Mouse (Mus musculus) retina, postnatal 7 days (tissue): ENCODE results near the gene Ezr.
"Not testable (repeated sequence)": the region's sequence is repeated elsewhere in the genome, so short reads cannot be mapped to it uniquely, and the experiment has no call there.

Experiments
- DNase-seq: peaks from one replicate; pipeline ENCODE4 v3.0.0-alpha.2; 2012; ENCODE audit warnings: low read depth, low spot score

Gene Ezr

GRCm38 (mm10) chr17:6743787-6744239 is 38.8 kb downstream of the Ezr start:
- DNase-seq, result no peak

DNA sequence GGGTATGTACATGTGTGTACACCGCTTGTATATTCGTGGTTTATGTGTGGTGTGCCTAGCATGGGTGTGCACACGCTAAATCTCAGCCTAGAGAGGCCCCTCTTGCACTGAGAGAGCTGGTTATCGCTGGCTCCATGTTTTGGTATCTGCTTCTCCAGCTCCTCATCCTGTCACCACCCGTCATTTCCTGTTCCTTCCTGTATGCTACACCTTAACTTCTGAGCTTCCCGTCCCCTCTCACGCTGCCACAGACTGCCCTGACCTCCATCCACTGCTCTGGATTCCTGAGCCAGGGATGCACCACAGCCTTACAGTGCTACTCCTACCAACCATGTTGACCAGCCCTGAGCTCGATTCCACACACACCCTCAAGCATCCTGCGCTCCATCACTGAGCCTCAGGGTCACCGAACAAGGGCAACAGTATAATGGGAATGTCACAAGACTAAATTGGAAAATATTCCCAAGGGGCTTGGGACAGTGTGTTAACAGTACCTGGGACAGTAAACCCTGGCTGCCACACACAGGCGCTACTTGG is 39.5 kb downstream of the Ezr start:
- no peak for DNase-seq

DNA sequence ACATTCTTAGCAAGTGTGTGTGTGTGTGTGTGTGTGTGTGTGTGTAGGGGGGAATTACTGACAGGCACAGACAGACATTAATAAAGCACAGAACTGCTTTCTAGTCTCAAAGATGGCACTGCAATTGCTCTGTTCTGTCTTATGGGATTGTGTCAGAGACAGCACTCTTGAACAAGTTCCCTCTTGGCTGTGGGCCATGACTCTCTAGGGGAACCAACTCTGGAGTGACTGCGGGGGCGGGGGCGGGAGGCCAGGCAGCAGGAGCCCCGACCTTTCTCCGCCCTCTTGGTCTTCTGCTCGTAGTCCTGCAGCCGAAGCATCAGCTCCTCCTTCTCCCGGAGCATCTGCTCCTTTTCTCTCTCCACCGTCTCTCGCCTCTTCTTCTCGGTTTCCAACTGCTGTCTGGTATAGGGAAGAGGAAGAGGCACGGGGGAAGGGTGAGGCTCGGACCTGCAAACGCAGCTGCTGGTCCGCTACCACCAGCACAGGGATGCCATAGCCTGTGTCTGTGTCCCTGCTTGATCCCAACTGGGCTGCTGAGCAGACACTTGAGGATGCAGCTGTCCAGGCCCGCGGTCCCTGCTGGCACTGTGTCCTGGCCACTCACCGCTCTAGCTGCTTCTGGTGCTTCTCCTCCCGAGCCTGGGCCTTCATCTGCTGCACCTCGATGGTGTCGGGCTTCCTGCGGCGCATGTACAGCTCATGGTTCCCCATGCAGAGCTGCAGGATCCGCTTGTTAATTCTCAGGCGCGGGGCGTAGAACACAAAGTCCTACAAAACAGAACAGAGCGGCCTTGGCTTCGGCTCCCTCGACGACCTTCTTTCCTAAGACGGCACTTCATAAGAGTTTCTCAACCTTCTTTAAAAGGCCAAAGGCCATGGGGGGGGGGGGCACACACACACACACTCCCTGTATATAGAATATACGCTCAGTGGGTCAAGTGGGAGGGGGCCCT is 40.2 kb downstream of the Ezr start:
- no peak for DNase-seq

DNA sequence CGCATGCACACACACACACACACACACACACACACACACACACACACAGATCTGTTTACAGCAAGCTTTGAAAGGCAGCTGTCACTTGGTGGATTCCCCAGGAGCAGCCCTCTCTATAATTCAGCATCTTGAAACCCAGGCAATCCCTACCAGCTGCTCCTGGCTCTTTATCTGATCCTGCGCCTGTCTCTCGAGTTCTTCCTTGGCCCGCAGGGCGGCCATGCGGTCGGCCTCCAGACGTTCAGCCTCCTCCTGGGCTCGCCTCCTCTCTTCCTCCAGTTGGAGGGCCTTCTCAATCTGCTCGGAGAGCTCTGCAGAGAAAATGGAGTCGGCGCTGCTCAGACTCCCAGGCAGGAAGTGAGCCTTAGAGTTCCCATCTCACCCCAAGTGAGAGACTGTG is 41.3 kb downstream of the Ezr start:
- DNase-seq, result no peak

DNA sequence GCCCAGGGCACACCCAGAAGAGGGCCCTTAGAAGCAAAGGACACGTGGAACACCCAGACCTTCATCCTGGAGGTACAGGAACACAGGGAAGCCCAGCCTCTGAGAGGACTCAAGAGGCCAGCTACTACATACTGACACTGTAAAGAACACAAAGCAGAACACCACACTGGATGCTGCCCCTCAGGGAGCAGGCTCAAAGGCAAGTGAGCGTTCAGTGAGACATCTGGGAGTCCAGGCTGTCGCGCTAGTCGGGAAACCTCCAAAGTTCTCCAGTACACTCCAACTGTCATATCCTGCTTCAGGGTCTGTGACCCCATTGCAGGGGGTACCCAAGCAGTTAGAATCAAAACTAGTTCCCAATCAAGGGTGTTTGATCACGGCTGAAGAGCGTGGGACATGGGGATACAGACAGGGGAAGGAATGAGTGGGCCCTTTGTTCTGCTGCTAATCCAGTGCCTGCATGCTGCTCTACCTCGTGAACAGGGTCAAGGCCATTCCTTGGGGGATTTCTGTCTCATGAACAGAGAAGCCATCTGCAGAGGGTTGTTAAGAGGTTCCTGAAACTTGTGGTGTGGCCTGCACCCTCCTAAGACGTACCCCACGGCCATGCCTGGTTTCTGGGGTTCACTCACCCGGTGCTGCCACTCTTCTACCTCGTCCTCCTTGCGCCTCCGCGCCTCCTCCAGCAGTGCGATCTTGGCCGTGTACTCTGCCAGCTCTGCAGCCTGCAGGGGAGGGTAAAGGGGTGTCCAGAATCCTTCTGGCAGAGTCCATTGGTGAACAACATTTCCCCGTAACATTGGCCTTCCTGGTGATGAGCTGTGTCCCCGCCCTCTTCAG is 42.0 kb downstream of the Ezr start:
- no peak for DNase-seq

- DNase-seq, result no peak
These were observed 42.8 kb downstream of the Ezr start for GRCm38 (mm10) chr17:6739756-6740155.

DNA sequence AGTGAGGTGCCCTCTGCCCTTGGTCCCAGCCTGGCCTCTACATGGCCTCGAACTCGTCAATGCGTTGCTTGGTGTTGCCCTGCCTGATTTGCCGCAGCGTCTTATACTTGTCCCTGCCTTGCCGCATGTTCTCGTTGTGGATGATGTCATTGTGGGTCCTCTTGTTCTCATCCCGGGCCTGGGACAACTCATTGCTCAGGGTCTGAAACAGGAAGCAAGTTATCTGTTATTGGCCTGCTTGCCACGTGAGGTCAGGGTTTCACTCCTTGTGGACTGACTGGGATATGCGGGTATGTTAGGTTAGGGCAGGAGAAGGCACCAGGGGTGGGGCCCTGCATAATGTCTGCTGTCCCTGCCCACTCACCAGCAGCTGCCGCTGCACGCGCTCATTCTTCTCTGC is 43.3 kb downstream of the Ezr start:
- DNase-seq, result no peak

GRCm38 (mm10) chr17:6738836-6739235 is 43.7 kb downstream of the Ezr start:
- no peak for DNase-seq

DNA sequence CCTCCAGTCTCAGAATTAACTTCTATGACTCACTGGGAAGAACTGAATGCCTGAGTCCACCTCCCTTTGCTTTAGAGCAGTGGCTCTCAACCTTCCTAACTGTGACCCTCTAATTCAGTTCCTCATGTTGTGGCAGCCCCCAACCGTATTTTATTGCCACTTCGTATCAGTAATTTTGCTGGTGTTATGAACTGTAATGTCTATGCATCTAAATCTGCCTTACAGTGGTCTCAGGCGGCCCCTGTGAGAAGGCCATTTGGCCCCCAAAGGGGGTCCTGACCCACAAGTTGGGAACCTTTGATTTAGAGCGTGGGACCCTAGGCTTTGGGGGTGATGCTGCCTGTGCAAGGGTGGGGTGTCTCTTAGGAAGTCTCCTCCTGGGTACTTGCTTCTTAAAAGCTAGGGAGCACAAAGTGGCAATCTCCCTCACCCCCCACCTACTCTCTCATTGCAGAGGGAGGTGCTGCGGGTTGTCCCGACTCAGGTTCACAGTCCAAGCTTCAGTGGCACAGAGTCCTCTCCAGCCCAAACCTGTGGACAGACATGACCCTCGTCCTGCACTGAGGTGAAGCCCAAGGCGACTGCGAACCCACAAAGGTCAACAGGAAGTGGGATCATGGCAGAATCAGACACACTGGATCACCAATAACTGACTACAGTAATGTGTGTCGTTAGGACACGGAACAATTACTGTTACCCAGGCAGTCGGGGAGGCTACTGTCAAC is 45.1 kb downstream of the Ezr start:
- no peak for DNase-seq

DNA sequence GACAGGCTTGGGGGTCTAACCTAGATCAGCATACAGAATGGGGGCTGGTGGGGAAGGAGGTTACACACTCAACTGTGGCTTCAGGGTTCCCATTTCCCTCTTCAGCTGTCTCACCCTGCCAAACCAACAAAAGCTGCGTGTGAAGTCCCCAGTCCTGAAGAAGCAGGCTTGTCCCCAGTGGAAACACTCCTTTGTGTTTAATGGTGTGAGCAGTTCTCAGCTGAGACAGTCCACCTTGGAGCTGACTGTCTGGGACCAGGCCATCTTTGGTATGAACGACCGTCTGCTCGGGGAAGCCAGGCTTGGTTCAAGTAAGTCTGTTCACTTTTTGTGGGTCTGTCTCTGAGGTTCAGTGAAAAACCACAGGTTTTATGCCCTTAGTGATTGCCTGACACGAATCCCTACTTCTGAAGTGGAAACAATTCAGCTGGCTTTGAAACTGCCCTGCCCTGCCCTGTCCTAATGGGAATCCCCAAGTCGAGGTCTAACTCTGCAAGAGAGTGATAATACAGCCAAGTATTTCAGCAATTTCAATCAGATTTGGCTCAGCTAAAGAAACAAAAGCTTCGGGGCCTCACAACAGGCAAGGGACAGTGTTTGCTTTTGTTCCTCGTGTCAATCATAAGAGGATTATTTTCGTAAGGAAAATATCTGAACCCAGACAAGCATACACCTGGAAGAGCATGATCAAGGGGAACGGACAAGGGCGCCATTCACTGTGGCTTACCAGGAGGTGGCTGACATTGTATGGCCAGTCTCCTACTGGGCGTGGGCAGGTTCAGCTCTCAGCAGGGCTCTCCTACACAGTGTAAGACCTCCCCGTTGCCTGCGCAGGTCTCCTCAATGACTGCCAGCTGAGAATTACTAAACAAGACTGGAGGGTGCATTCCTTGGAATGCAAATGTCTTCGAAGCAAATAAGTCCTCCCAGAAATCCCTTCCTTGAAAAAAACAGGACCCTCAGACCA is 46.0 kb downstream of the Ezr start:
- no peak for DNase-seq

DNA sequence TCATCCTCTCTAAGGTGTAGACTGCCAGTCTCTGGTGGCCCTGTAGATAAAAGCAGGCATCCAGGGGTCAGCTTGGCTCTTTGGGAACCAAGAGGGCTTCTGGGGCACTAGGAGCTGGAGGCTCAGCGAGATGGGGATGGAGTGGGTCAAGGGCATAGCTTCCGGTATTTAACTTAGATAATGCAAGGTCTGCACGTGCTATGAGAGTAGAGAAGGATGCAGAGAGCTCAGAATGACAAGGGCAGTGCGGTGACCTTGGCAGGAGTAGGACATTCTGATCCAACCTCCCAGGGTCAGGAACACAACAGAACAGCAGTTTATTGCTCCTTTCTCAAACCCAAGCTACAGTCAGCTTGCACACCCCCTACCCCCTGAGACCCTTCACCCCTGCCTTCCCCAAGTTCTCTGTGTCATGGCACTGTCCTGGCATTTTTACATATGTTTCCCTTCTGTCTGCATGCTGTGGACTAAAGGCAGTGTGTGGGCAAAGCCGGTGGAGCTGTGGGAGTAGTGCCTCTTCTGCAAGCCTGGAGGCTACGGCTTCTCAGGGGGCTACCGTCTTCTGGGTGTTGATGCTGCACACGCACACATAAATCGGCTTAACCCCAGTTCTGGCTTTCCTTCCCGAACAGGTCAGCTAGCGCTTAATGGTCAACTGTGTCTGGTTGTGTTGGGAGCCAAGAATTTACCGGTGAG is 47.7 kb downstream of the Ezr start:
- no peak for DNase-seq

DNA sequence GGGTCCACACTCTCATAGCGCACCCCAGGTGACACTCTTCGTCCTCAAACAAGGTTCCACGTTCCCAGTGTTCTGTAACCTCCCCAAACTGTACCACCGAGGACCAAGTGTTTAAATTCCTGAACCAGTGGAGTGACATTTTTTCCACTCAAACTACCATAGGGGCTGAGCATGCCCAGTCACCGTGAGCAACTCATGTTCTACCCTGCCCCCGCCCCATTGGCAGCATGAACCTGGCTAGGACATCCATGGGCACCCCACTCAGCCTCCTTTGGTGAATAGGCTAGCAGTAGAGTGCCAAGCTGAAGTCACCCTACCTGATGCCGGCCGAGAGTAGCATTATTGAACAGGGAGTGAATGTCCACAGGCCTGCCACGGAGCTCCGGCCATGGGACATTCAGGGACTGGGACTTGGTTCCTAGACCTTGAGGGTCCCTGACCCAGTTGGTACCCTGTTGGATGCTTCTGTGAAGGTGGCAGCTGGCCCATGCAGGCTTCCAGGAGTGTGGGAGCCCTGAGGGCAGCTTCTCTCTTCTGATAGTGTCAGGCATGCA is 49.2 kb downstream of the Ezr start:
- DNase-seq, result no peak

DNA sequence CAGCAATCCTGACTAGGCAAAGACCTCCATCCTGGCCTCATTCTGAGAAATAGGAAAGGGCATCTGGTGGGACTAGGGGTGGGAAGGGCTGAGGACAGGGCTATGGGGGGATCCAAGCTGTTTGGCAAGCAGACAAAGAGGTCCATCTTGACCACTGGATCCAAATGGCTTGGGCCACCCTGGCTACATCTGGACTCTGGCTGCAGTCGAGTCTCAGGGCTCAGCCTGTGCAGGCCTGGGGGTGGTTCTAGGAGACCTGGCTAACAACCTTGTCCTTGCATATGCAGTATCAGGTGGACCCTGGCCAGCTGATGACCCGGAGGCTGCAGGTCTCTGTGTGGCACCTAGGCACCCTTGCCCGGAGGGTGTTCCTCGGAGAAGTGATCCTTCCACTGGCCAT is 49.9 kb downstream of the Ezr start:
- no peak for DNase-seq

- no peak for DNase-seq
These were observed 51.0 kb downstream of the Ezr start for GRCm38 (mm10) chr17:6731634-6732033.

- DNase-seq, result no peak
These were observed 51.5 kb downstream of the Ezr start for GRCm38 (mm10) chr17:6731132-6731531.

DNA sequence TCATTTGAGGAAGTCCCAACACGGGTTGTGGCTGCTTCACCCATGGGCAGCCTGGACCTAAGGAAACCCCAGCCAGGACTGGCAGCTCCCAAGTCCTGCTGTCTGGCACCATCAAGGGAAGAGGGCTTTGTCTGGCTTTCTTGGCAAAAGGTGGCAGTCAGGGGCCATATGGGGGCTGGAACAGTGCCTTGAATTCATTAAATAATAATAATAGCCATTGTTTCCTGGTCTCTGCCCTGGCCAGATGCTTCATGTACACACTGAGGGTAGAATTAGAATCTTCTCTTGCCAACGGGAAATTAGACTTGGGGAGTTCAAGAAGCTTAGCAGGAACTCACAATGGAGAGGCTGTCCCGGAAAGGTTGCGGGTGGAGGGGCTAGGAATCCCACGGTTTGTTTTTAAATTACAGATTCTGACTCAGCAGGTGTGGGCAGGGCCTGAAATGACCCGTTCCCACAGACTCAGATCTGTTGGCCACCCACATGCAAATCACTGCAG is 53.3 kb downstream of the Ezr start:
- no peak for DNase-seq

- no peak for DNase-seq
These were observed 54.5 kb downstream of the Ezr start for GRCm38 (mm10) chr17:6727996-6728610.

DNA sequence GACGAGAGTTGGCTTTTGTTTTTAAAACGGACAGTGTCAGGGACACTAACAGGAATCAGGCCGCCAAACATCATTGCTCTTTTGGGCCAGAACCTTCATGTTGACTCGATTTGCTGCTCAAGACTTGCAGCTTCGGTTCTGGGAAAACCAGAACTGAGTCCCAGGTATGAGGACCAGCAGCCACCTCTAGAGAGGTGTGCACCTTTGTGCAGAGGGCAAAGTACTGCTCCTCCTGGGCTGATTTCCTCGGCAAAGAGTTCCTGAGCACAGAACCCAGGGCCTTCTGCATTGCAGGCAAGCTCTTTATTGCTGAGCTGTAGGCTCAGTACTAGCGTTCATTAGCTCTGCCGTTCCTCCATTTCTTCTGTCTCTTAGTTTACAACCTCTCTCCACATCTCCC is 68.6 kb downstream of the Ezr start:
- DNase-seq, result not testable (repeated sequence)

DNA sequence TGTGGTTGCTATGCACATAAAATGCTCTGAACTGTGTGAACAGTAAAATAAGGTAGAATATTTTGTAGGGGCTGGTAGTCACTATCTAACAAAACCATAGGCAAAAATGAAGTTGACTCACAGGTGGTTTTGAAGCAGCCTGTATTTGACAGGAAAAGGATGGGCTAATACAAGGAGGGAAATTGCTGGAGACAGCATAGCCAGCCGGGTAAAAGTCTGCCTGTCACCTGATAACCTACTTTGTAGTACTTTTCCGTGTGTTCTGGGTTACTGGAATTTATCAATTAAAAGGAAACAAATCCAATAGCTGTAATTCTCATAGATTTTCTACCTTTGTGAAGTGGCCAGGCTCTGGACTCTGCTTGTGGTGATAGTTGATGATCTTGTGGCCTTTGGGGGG is 69.1 kb downstream of the Ezr start:
- not testable (repeated sequence) for DNase-seq
